Mouse (Mus musculus) spleen, postnatal 10 days (tissue): ENCODE data around the gene Plcb4.

Experiments
- DNase-seq, 2 experiments: peaks; one replicate each; pipeline ENCODE4 v3.0.0; 2021 to 2022; ENCODE audit warnings: low spot score in 2 of 2

Plcb4 gene

GRCm38 (mm10) chr2:135810841-135811240 is 152.0 kb downstream of the Plcb4 start:
- no peak for DNase-seq

DNA sequence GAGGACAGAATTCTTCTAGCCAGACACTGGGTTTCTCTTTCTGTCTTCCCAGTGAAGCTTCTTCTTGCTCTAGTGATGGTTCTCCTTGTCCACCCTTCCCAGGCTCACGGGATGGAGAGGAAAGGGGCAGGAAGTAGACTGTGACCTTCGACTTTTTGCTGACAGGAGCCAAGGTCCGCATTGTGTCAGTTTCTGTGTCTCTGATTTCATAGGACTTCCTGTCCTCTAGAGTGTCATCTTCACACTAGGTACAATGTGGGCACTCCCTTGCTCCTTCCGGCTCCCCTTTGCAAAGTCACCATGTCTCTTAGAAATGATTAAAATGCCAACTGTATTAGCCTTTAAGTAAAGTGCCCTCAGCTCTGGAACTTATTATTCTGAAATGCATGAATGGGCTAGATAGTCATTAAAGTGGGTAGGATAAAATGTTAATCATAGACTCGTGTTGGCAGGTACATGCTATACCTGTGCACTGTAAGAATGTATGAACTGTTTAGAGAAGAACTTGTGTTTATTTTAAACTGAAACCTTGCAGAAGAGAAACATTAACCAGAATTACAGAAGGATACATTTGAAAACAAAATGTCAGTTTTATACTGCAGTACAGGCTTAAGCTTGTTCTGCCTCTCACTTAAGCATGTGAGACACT is 152.8 kb downstream of the Plcb4 start:
- no peak for DNase-seq

- no peak for DNase-seq
Observed at GRCm38 (mm10) chr2:135812701-135813246, 154.0 kb downstream of the Plcb4 start.

DNA sequence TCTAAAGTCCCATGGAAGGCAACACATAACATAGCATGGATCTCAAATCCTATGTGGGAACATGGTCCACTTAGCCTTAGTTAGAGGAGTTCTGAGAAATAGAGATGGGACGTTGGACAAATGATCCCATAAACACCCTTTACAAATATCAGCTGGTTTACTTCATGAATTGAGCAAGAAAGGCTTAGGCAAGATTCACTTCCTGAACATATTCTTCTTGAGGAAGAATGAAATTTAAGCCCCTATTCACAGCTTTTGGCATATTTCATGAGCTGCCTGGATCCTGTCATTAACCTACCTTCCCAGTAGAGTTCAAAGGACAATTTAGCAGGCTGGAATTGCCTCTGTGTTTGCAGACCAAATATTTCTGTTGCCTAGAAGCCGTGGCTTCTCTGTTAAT is 161.9 kb downstream of the Plcb4 start:
- DNase-seq, result no peak

GRCm38 (mm10) chr2:135823690-135824089 is 164.9 kb downstream of the Plcb4 start:
- no peak for DNase-seq

DNA sequence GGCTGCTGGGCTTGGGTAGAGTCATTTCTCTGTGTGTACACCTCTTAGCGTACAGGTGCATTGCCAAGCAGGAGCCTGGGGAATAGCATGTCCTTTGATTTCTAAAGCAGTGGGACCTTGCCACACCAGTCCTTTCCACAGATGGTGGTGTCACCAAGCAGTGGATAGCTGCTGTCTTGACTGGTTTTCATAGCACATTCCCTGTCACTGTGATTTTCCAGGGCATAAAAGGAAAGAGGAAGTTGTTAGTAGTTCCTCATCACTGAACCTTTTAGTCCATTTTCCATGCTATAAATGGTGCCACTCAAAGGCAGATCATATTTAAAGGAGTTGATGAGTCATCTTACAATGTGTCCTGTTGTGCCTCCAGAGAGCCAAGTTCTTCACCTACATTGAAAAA is 165.9 kb downstream of the Plcb4 start:
- DNase-seq, result no peak

- DNase-seq, result no peak
Observed at GRCm38 (mm10) chr2:135825645-135826044, 166.8 kb downstream of the Plcb4 start.

GRCm38 (mm10) chr2:135826616-135827360 is 168.0 kb downstream of the Plcb4 start:
- DNase-seq, result no peak

DNA sequence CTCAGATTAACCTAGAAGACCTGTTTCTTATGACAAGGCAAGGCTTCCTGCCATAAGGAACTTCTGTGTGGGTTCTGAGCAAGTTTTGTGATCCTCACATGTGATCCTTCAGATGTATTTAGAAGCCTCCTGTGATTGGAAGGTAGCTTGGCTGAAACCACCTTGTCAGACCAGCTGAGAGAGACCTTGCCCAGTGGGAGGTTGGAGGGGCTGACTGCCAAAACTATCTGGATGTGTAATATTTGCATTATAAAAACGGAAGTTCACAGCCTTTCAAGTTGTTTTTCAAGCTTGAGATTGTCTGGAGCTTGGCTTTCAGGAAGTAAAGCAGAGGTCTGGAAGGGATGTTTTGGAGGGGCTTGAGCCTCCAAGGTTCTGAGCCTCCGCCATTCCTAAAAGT is 169.6 kb downstream of the Plcb4 start:
- DNase-seq, result no peak

DNA sequence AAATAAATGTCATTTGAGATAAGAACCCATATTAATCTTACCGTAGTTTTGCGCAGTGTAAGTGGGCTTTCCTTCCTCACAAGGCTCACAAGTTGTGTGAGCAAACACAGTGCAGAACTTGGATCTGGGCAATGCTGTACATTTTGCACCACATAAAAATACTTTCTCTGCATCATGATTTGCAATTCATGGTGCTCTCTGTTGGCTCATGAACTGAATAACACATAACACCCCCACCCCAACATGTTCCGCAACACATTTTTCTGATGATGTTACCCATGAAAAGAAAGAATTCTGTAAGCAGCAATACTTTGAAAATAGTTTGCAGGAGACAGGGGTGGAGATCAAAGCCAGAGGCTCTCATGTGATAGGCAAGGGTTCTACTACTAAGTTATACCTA is 174.9 kb downstream of the Plcb4 start:
- no peak for DNase-seq

DNA sequence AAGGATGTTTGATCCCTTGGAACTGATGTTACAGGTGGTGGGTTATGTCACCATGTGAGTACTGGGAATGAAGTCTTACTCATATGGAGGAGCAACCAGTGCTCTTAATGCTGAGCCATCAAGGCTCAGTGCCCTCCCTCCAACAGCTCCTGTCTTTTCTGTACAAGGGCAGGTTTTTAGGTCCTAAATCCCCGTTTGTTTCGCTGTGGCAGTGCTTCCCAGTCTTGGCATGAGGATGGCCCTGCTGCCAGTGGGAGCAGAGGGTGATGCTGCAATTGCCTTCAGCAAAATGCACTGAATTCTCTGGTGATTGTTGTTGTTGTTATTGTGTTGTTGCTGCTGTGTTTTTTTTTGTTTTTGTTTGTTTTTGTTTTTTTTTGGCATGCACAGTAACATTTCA is 175.6 kb downstream of the Plcb4 start:
- DNase-seq, result no peak

DNA sequence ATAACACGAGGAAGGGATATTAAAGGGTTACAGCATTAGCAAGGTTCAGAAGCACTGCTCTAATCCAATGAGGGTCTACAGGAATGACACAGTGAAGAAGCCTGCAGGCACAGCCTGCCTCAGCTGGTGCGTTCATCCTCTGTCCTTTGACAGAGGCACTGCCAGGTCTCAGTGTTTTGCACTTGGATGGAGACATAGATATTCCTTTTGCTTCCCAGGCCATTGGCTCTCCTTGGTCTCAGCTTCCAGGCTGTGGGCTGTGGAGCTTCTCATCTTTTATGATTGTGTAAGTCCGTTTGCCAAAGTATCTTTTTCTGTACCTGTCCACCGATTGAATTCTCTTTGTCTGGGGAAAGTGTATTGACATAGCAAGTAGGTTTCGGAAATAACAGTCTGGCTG is 177.1 kb downstream of the Plcb4 start:
- DNase-seq, result no peak

DNA sequence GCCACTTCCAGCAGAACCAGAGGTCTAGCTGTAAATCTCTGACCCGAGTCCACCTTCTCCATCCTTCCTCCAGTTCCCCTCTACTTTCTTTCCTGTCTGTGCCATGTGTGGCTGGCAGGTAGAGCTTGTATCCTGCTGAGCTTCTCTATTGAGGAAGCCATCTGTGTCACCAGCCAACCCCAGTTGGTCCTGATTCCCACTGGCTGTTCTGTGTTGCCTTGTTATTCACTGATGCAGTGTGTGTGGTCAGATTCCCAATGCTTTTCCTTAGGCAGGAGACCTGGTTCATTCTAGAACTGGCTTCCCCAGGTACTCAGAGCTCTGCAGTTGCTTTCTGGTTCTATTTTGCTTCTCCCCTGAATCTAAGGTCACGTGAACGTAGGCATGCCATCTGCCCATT is 177.6 kb downstream of the Plcb4 start:
- DNase-seq, result no peak

- no peak for DNase-seq
Observed at GRCm38 (mm10) chr2:135837730-135838129, 178.9 kb downstream of the Plcb4 start.

- DNase-seq, result no peak
Observed at GRCm38 (mm10) chr2:135838135-135838534, 179.3 kb downstream of the Plcb4 start.

- no peak for DNase-seq
Observed at GRCm38 (mm10) chr2:135838651-135839286, 180.0 kb downstream of the Plcb4 start.

DNA sequence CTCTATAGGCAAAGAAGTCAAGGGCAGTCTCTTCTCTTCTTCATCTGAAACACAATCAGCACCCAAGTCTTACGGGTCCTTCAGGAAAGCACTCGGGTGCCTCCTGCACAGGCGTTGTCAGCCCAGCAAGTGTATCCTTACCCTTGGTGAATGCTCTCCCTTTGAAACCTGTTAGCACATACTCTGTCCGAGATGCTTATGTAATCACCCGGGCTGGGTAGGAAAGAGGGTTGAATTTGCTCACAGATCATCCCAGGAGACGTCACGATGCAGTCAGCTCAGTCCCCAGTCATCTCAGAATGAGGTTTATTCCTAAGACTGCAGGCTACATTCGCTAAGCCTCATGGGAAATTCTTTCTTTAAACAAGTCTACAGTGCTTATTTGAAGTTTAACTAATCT is 184.9 kb downstream of the Plcb4 start:
- DNase-seq, result no peak

DNA sequence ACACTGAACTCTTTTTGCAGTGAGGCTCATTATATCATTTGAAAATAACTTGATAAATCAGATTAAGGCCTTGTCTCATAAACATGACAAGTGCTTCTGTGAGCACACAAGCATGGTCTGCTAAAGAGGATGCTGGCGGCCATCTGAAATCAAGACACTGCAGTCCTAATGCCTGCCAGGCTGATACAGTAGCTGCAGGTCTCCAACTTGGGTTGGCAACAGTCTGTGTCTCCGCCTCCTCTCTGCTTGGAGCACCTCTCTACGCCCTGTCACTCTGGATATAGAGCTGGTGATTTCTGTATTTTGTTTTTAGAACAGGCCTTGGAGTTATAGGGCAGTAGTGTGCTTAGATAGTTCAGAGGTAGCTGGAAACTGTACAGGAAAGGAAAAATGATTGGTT is 188.1 kb downstream of the Plcb4 start:
- DNase-seq, result no peak

- no peak for DNase-seq
Observed at GRCm38 (mm10) chr2:135847738-135848137, 188.9 kb downstream of the Plcb4 start.

GRCm38 (mm10) chr2:135848169-135848568 is 189.4 kb downstream of the Plcb4 start:
- no peak for DNase-seq

DNA sequence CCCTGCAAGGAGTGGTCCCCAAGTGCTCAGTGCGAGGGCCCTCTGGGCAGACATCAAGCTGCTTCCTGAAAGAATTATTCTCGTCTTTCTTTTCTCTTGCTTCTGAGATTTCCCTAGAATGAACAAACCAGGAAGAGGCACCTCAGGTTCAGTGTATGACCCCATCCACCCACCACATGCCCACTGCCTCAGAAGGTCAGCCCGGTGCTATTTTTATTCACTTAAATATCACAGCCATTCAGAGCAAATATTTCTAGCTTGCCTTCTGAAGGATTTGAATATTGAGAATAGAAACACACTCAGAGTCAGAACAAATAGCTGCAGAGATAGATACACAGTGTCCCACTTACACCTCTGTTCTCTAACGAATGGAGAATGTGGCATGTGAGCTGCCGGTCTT is 193.2 kb downstream of the Plcb4 start:
- no peak for DNase-seq

DNA sequence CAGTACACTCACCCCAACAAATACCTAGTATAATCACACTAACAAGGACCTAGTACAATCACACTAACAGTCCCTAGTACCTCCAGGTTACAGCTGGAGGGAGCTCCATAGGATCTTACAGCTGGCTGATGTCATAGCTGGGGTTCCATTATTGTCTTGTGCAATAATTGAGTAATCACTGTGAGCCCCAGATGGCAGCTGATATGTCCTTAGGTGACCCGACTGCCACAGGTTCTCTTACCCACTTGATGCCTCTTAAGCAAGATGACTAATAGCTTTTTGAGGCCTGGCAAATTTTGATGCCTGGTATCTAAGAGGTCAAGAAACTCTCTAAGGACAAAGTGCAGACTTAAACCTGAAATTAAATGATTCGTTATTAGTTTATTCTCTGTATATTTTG is 194.3 kb downstream of the Plcb4 start:
- DNase-seq, result no peak

DNA sequence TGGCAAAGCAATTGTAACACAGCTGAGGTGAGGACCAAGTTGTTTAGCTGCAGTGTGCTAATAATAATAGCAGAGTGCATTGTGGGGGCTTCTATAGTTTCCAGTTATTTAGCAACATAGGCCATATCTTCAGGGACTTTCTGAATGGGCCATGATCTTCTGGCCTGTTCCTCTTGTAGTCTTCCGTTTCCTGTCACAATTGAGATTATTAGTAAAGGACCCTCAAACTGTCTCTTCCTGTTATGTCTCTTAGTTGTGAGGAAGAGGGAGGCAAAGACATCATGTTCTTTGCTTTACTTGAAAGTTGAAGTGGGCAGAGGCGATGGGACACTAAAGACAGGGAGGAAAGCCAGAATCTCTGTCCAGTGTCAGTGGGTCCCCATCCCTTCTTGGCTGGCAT is 195.2 kb downstream of the Plcb4 start:
- no peak for DNase-seq
